Mouse (Mus musculus) small intestine, adult 2 months (tissue): Measurements from ENCODE around the gene Srgn. TPM values are rescaled to one million over a fixed set of nuclear protein-coding genes. Genes with fewer than 3 reads are reported as not detected.

Experiments used
- H3K27ac ChIP-seq: fragments of 200-500 bp; 2 replicates; pipeline ENCODE4 v1.5.1; 2012; ENCODE audit warnings: low read depth, low read length, control low read depth, inconsistent platforms; ENCODE audit not compliant: insufficient read depth
- H3K27me3 ChIP-seq: fragments of 200-500 bp; 2 replicates; pipeline ENCODE4 v1.6.1; 2012; ENCODE audit warnings: mild to moderate bottlenecking, moderate library complexity, low read length, inconsistent platforms; ENCODE audit not compliant: control insufficient read depth, insufficient read depth
- H3K36me3 ChIP-seq: fragments of 200-500 bp; 2 replicates; pipeline ENCODE4 v1.6.1; 2012; ENCODE audit warnings: mild to moderate bottlenecking, low read length, control low read depth, inconsistent platforms; ENCODE audit not compliant: control insufficient read depth, insufficient read depth
- H3K4me1 ChIP-seq: fragments of 200-500 bp; 2 replicates; pipeline ENCODE4 v1.6.1; 2012; ENCODE audit warnings: low read length, inconsistent platforms, mixed read lengths; ENCODE audit not compliant: control insufficient read depth, insufficient read depth, insufficient read length
- H3K4me3 ChIP-seq: fragments of 200-500 bp; 2 replicates; pipeline ENCODE4 v1.5.1; 2012; ENCODE audit warnings: low read depth, mild to moderate bottlenecking, control low read depth, inconsistent platforms, low read length, moderate library complexity
- CTCF ChIP-seq: fragments of 200-500 bp; IDR thresholded peaks from 2 replicates; pipeline ENCODE4 v1.5.1; 2012; ENCODE audit warnings: low read depth, mild to moderate bottlenecking, control low read depth, inconsistent platforms, low read length, moderate library complexity, mixed read lengths; ENCODE audit not compliant: insufficient replicate concordance, insufficient read length; ENCODE audit errors: extremely low read depth
- POLR2A ChIP-seq: fragments of 200-500 bp; IDR thresholded peaks from 2 replicates; pipeline ENCODE4 v1.6.1; 2012; ENCODE audit warnings: low read depth, mild to moderate bottlenecking, control low read depth, inconsistent platforms, low read length, moderate library complexity
- WGBS: fragments of 180-500 bp; shearing (Covaris S2); methylation state at CpG from one replicate; pipeline ENCODE4 v1.1.7; 2018; 5-methylcytosine and 5-hydroxymethylcytosine counted together
- polyA plus RNA-seq: library from polyadenylated mRNA; depleted of rRNA; stranded (reverse); fragments of >200 nt; gene quantifications from 2 replicates; pipeline ENCODE4 v1.2.3, GENCODE M21; 2012; rRNA removed

The Srgn gene
- polyA plus RNA-seq = 6.5 and 8.2 TPM in 2 replicates

- Histone ChIP-seq H3K4me3 (no peak within 1 kb of the TSS), H3K27ac (no peak within 1 kb of the TSS), H3K36me3 (no peaks in the 10 kb centered on the region), H3K4me1 (peaks cover 14% of the 10 kb centered on the region), H3K27me3 (no peaks in the 10 kb centered on the region)
- TF ChIP-seq POLR2A (no peak), CTCF (no peak)
- WGBS = 88% methylated on average over 14 of the region's 14 CpGs
Measured at GRCm38 (mm10) chr10:62527351-62527750, at the start of gene Srgn. Gene Srgn, minus strand, starts transcription at chr10:62527451.

DNA sequence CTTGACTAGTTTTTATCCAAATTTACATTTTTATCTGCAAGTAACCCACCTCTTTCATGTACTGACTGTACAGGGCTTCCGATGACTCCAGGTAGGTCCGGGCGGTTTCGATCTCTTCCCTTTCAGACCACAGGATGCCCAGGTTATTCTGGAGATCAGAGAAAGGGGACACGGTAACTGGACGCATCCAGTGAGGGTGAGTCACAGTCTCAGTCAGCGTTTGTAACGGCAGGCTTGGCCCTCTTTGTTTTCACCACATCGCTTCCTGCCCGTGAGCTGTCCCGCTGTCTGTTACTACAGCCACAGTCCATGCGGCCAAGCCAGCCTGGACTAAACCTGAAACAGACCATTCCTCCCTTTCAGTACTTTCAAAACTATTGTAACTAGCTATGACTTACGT is 47.8 kb upstream of the Srgn start:
- WGBS = 90% methylated on average over 13 of the region's 13 CpGs
- no peak overlapping the region for H3K4me3 ChIP-seq
- TF ChIP-seq CTCF (no peak), POLR2A (no peak)

GRCm38 (mm10) chr10:62570126-62570871 is 43.0 kb upstream of the Srgn start:
- no peak overlapping the region for H3K27ac ChIP-seq
- no peaks in the 10 kb centered on the region for H3K27me3 ChIP-seq
- 76% methylated on average over 7 of the region's 7 CpGs for WGBS
- TF ChIP-seq CTCF = no peak
- TF ChIP-seq POLR2A = no peak
- no peaks in the 10 kb centered on the region for H3K4me1 ChIP-seq
- H3K36me3 ChIP-seq = peaks cover 46% of the 10 kb centered on the region
- no peak overlapping the region for H3K4me3 ChIP-seq

More for the DNA sequence above, 47.8 kb upstream of the Srgn start:
- Histone ChIP-seq H3K36me3 (peaks cover 23% of the 10 kb centered on the region), H3K27ac (no peak overlapping the region), H3K4me1 (peaks cover 3% of the 10 kb centered on the region), H3K27me3 (no peaks in the 10 kb centered on the region)

GRCm38 (mm10) chr10:62568861-62569260 is 41.6 kb upstream of the Srgn start:
- 56% methylated on average over 4 of the region's 4 CpGs for WGBS

DNA sequence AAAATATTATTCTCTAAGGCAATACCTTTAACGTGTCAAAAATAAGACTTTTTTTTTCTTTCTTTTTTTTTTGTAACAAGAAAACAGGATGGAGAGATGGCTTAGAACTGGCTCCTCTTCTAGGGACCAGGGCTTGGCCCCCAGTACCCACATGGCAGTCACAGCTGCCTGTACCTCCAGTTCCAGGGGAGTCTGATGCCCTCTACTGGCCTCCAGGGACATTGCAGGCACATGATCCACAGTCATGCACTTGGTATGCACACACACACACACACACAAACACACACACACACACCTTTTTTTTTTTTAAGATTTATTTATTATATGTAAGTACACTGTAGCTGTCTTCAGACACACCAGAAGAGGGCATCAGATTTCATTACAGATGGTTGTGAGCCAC is 30.5 kb upstream of the Srgn start:
- 83% methylated on average over 1 of the region's 1 CpGs for WGBS
- no peak overlapping the region for H3K4me3 ChIP-seq
- H3K36me3 ChIP-seq = peaks cover 23% of the 10 kb centered on the region
- H3K27me3 ChIP-seq = no peaks in the 10 kb centered on the region
- H3K27ac ChIP-seq = no peak overlapping the region
- no peaks in the 10 kb centered on the region for H3K4me1 ChIP-seq
- no peak for TF ChIP-seq POLR2A
- TF ChIP-seq CTCF = peak; percentile 65; the same call in 1 of the 2 replicates

More at GRCm38 (mm10) chr10:62568861-62569260, 41.6 kb upstream of the Srgn start:
- Histone ChIP-seq H3K27ac (no peak overlapping the region), H3K36me3 (peaks cover 44% of the 10 kb centered on the region), H3K4me3 (no peak overlapping the region), H3K27me3 (no peaks in the 10 kb centered on the region), H3K4me1 (no peaks in the 10 kb centered on the region)
- TF ChIP-seq POLR2A (no peak), CTCF (no peak)

GRCm38 (mm10) chr10:62556558-62556901 is 29.3 kb upstream of the Srgn start:
- no peak for TF ChIP-seq POLR2A
- TF ChIP-seq CTCF = no peak
- Histone ChIP-seq H3K4me1 (no peaks in the 10 kb centered on the region), H3K27ac (peak overlapping the region; percentile 44; the same call in 1 of the 2 replicates), H3K27me3 (no peaks in the 10 kb centered on the region), H3K36me3 (peaks cover 15% of the 10 kb centered on the region), H3K4me3 (no peak overlapping the region)
- WGBS = 80% methylated on average over 6 of the region's 6 CpGs

DNA sequence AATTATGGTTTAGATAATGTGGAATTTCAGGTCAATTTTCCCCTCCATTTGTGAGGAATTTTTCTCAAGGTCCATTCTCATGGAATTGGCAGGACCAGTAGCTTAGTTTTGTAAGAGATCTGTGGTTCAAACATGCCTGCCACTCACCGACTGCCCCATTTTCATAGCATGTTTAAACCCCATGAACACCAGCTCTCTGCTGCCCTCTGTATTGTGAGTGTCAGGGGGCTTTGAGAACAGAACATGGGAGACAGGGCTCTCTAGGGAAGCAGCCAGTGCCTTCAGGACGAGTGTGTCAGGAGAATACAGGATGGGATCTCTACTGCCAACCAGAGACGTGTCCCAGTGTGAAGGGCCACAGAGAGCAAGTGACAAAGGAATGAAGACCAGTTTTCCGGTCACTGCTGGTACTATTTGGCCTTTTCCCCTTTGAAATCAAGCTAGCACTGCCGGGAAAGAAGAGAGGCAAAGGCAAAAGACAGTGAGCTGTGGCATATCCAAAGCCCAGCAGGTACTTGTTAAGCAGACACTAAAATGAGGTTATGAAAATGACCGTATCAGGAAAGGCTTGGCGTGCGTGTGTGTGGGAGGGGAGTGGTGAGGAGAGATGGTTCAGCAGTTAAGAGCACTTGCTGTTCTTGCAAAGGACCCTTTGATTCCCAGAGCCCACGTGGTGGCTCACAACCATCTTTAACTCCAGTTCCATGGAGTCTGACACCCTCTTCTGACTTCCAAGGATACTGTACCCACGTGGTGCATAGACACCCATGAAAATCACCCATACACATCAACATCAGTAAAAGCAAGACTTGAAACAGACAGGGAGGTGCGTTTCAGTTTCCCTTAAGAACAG is 28.7 kb upstream of the Srgn start:
- 69% methylated on average over 11 of the region's 11 CpGs for WGBS
- Histone ChIP-seq H3K4me3 (no peak overlapping the region), H3K27ac (peak overlapping the region; percentile 44), H3K4me1 (no peaks in the 10 kb centered on the region), H3K36me3 (peaks cover 12% of the 10 kb centered on the region; the same call in 1 of the 2 replicates), H3K27me3 (no peaks in the 10 kb centered on the region)
- TF ChIP-seq POLR2A = no peak
- no peak for TF ChIP-seq CTCF
